Mouse (Mus musculus): ENCODE measurements around the gene Bbip1. TPM values are rescaled to one million over a fixed set of nuclear protein-coding genes. Genes with fewer than 3 reads are reported as not detected.

Gene Bbip1
- total RNA-seq, 1 experiment, result 21.9 TPM

GRCm38 (mm10) chr19:53983336-53983735 lies 38.9 kb upstream of the Bbip1 start:
- no peak for TF ChIP-seq ZC3H11A (IDR thresholded peaks at IDR 0.05; ENCODE audit: borderline replicate concordance, low read depth, low read length)
- no peak for TF ChIP-seq MAFK (IDR thresholded peaks at IDR 0.05; ENCODE audit: insufficient read depth, low read depth, low read length)
- TF ChIP-seq HCFC1 (IDR thresholded peaks at IDR 0.05; ENCODE audit: borderline replicate concordance, insufficient read depth, low read length), result no peak
- TF ChIP-seq ZNF384 (IDR thresholded peaks at IDR 0.05; ENCODE audit: low read depth, low read length), result no peak
- TF ChIP-seq CHD2 (IDR thresholded peaks at IDR 0.05; ENCODE audit: low read depth, low read length), result no peak
- in situ Hi-C loops (cut with MboI; ENCODE audit: low sequenced_read_pairs in 2 of 2, unreplicated experiment in 2 of 2), result no loop called here
- Histone ChIP-seq H3K9me3 (ENCODE audit: control insufficient read depth, insufficient read depth, low read depth, low read length) (no peaks in the 10 kb centered on the region), H3K9ac (ENCODE audit: insufficient read depth, low read depth, low read length, poor library complexity, severe bottlenecking) (no peak overlapping the region), H3K4me3 (ENCODE audit: insufficient read depth in 1 of 2, low read depth in 1 of 2, low read length in 2 of 2, poor library complexity in 1 of 2, severe bottlenecking in 1 of 2) (no peak overlapping the region), H3K27ac (ENCODE audit: insufficient read depth, low read depth, low read length, poor library complexity, severe bottlenecking) (no peak overlapping the region), H3K36me3 (ENCODE audit: control insufficient read depth, insufficient read depth, low read length, poor library complexity, severe bottlenecking) (peaks cover 2% of the 10 kb centered on the region; the same call in 1 of the 2 replicates), H3K4me1 (ENCODE audit: control insufficient read depth in 2 of 2, insufficient read depth in 2 of 2, low read length in 2 of 2, poor library complexity in 1 of 2) (no peaks in the 10 kb centered on the region)
- no peak for DNase-seq (ENCODE audit: low read depth, low spot score)

GRCm38 (mm10) chr19:53982041-53982440 lies 37.6 kb upstream of the Bbip1 start:
- Histone ChIP-seq H3K9me3 (ENCODE audit: control insufficient read depth, insufficient read depth, low read depth, low read length) (no peaks in the 10 kb centered on the region), H3K27ac (ENCODE audit: insufficient read depth, low read depth, low read length, poor library complexity, severe bottlenecking) (no peak overlapping the region), H3K4me1 (ENCODE audit: control insufficient read depth in 2 of 2, insufficient read depth in 2 of 2, low read length in 2 of 2, poor library complexity in 1 of 2) (no peaks in the 10 kb centered on the region), H3K9ac (ENCODE audit: insufficient read depth, low read depth, low read length, poor library complexity, severe bottlenecking) (no peak overlapping the region), H3K4me3 (ENCODE audit: insufficient read depth in 1 of 2, low read depth in 1 of 2, low read length in 2 of 2, poor library complexity in 1 of 2, severe bottlenecking in 1 of 2) (no peak overlapping the region), H3K36me3 (ENCODE audit: control insufficient read depth, insufficient read depth, low read length, poor library complexity, severe bottlenecking) (no peaks in the 10 kb centered on the region)
- no peak for TF ChIP-seq HCFC1 (IDR thresholded peaks at IDR 0.05; ENCODE audit: borderline replicate concordance, insufficient read depth, low read length)
- no peak for DNase-seq (ENCODE audit: low read depth, low spot score)
- in situ Hi-C loops (cut with MboI; ENCODE audit: low sequenced_read_pairs in 2 of 2, unreplicated experiment in 2 of 2), result no loop called here

DNA sequence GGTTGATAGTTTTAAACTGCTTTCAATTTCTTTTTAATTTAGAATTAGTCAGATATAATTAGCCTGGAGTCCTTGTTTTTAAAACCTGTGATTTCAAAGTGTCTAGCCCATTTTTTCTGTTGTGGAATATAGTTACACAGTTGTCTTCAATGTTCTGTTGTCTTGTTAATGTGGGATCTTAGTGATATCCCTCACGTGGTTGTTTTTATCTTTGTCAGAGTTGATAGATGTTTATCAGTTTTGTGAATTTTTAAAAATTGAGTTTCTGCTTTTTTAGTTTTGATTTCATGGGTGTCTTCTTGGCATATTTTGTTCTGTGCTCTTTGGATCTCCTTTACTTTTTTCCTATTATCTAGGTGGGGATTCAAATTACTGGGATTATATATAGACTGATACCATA lies 29.2 kb upstream of the Bbip1 start:
- no peaks in the 10 kb centered on the region for H3K9me3 ChIP-seq (ENCODE audit: control insufficient read depth, insufficient read depth, low read depth, low read length)
- in situ Hi-C loops (cut with MboI; ENCODE audit: low sequenced_read_pairs in 2 of 2, unreplicated experiment in 2 of 2), result no loop called here
- no peak for DNase-seq (ENCODE audit: low read depth, low spot score)

GRCm38 (mm10) chr19:53971938-53972337 lies 27.5 kb upstream of the Bbip1 start:
- DNase-seq (ENCODE audit: low read depth, low spot score), result no peak
- Histone ChIP-seq H3K27ac (ENCODE audit: insufficient read depth, low read depth, low read length, poor library complexity, severe bottlenecking) (no peak overlapping the region), H3K9ac (ENCODE audit: insufficient read depth, low read depth, low read length, poor library complexity, severe bottlenecking) (no peak overlapping the region), H3K4me3 (ENCODE audit: insufficient read depth in 1 of 2, low read depth in 1 of 2, low read length in 2 of 2, poor library complexity in 1 of 2, severe bottlenecking in 1 of 2) (no peak overlapping the region), H3K4me1 (ENCODE audit: control insufficient read depth in 2 of 2, insufficient read depth in 2 of 2, low read length in 2 of 2, poor library complexity in 1 of 2) (no peaks in the 10 kb centered on the region), H3K36me3 (ENCODE audit: control insufficient read depth, insufficient read depth, low read length, poor library complexity, severe bottlenecking) (no peaks in the 10 kb centered on the region), H3K9me3 (ENCODE audit: control insufficient read depth, insufficient read depth, low read depth, low read length) (no peaks in the 10 kb centered on the region)
- TF ChIP-seq CHD2 (IDR thresholded peaks at IDR 0.05; ENCODE audit: low read depth, low read length), result no peak
- no peak for TF ChIP-seq MAFK (IDR thresholded peaks at IDR 0.05; ENCODE audit: insufficient read depth, low read depth, low read length)
- TF ChIP-seq ZC3H11A (IDR thresholded peaks at IDR 0.05; ENCODE audit: borderline replicate concordance, low read depth, low read length), result no peak
- TF ChIP-seq HCFC1 (IDR thresholded peaks at IDR 0.05; ENCODE audit: borderline replicate concordance, insufficient read depth, low read length), result no peak
- TF ChIP-seq ZNF384 (IDR thresholded peaks at IDR 0.05; ENCODE audit: low read depth, low read length), result no peak
- in situ Hi-C loops (cut with MboI; ENCODE audit: low sequenced_read_pairs in 2 of 2, unreplicated experiment in 2 of 2), result no loop called here

More for the DNA sequence above, 29.2 kb upstream of the Bbip1 start:
- H3K4me3 ChIP-seq (ENCODE audit: insufficient read depth in 1 of 2, low read depth in 1 of 2, low read length in 2 of 2, poor library complexity in 1 of 2, severe bottlenecking in 1 of 2), result no peak overlapping the region
- no peak overlapping the region for H3K27ac ChIP-seq (ENCODE audit: insufficient read depth, low read depth, low read length, poor library complexity, severe bottlenecking)
- TF ChIP-seq CHD2 (IDR thresholded peaks at IDR 0.05; ENCODE audit: low read depth, low read length) (no peak), MAFK (IDR thresholded peaks at IDR 0.05; ENCODE audit: insufficient read depth, low read depth, low read length) (no peak)
- H3K4me1 ChIP-seq (ENCODE audit: control insufficient read depth in 2 of 2, insufficient read depth in 2 of 2, low read length in 2 of 2, poor library complexity in 1 of 2), result no peaks in the 10 kb centered on the region
- no peak overlapping the region for H3K9ac ChIP-seq (ENCODE audit: insufficient read depth, low read depth, low read length, poor library complexity, severe bottlenecking)
- H3K36me3 ChIP-seq (ENCODE audit: control insufficient read depth, insufficient read depth, low read length, poor library complexity, severe bottlenecking), result no peaks in the 10 kb centered on the region

GRCm38 (mm10) chr19:53969226-53969625 lies 24.8 kb upstream of the Bbip1 start:
- Histone ChIP-seq H3K4me1 (ENCODE audit: control insufficient read depth in 2 of 2, insufficient read depth in 2 of 2, low read length in 2 of 2, poor library complexity in 1 of 2) (no peaks in the 10 kb centered on the region), H3K27ac (ENCODE audit: insufficient read depth, low read depth, low read length, poor library complexity, severe bottlenecking) (no peak overlapping the region), H3K9me3 (ENCODE audit: control insufficient read depth, insufficient read depth, low read depth, low read length) (no peaks in the 10 kb centered on the region), H3K9ac (ENCODE audit: insufficient read depth, low read depth, low read length, poor library complexity, severe bottlenecking) (no peak overlapping the region), H3K36me3 (ENCODE audit: control insufficient read depth, insufficient read depth, low read length, poor library complexity, severe bottlenecking) (no peaks in the 10 kb centered on the region), H3K4me3 (ENCODE audit: insufficient read depth in 1 of 2, low read depth in 1 of 2, low read length in 2 of 2, poor library complexity in 1 of 2, severe bottlenecking in 1 of 2) (no peak overlapping the region)
- in situ Hi-C loops (cut with MboI; ENCODE audit: low sequenced_read_pairs in 2 of 2, unreplicated experiment in 2 of 2), result no loop called here
- no peak for TF ChIP-seq HCFC1 (IDR thresholded peaks at IDR 0.05; ENCODE audit: borderline replicate concordance, insufficient read depth, low read length)
- TF ChIP-seq ZC3H11A (IDR thresholded peaks at IDR 0.05; ENCODE audit: borderline replicate concordance, low read depth, low read length), result no peak
- TF ChIP-seq ZNF384 (IDR thresholded peaks at IDR 0.05; ENCODE audit: low read depth, low read length), result no peak
- no peak for TF ChIP-seq CHD2 (IDR thresholded peaks at IDR 0.05; ENCODE audit: low read depth, low read length)
- TF ChIP-seq MAFK (IDR thresholded peaks at IDR 0.05; ENCODE audit: insufficient read depth, low read depth, low read length), result no peak
- DNase-seq (ENCODE audit: low read depth, low spot score), result no peak
